Mouse (Mus musculus) layer of hippocampus, adult 6 months (tissue): ENCODE data around the gene Tmem125. TPM values are rescaled to one million over a fixed set of nuclear protein-coding genes. Genes with fewer than 3 reads are reported as not detected.

Source experiments
- long read RNA-seq, 2 experiments: library from polyadenylated mRNA; unstranded; transcript quantifications; one replicate each; pipeline ENCODE4 v2.0.0; 2019 to 2020
- polyA plus RNA-seq: library from polyadenylated mRNA; unstranded; fragments of <200 nt; fragmentation: Nextera tagmentation; gene quantifications from 2 replicates; pipeline ENCODE4 v1.2.3, GENCODE M21; 2021

The Tmem125 gene
- 11.1 and 13.1 TPM in 2 replicates for polyA plus RNA-seq
- long read RNA-seq, experiment 1, transcript Tmem125-203 (2 exons, 717 nt) = major isoform, 24 of 28 reads
- long read RNA-seq, experiment 1, partial matches to known transcripts = 0 of 28 reads
- long read RNA-seq, experiment 1, other reads (novel, unspliced or antisense) = 4 of 28 reads
- long read RNA-seq, experiment 2, transcript Tmem125-203 (2 exons, 717 nt) = major isoform, 61 of 62 reads
- long read RNA-seq, experiment 2, partial matches to known transcripts = 0 of 62 reads
- long read RNA-seq, experiment 2, other reads (novel, unspliced or antisense) = 0 of 62 reads

GRCm38 (mm10) chr4:118543592-118544260 is at the start of gene Tmem125:
TSS of gene Tmem125 (minus strand) at chr4:118544044.

DNA sequence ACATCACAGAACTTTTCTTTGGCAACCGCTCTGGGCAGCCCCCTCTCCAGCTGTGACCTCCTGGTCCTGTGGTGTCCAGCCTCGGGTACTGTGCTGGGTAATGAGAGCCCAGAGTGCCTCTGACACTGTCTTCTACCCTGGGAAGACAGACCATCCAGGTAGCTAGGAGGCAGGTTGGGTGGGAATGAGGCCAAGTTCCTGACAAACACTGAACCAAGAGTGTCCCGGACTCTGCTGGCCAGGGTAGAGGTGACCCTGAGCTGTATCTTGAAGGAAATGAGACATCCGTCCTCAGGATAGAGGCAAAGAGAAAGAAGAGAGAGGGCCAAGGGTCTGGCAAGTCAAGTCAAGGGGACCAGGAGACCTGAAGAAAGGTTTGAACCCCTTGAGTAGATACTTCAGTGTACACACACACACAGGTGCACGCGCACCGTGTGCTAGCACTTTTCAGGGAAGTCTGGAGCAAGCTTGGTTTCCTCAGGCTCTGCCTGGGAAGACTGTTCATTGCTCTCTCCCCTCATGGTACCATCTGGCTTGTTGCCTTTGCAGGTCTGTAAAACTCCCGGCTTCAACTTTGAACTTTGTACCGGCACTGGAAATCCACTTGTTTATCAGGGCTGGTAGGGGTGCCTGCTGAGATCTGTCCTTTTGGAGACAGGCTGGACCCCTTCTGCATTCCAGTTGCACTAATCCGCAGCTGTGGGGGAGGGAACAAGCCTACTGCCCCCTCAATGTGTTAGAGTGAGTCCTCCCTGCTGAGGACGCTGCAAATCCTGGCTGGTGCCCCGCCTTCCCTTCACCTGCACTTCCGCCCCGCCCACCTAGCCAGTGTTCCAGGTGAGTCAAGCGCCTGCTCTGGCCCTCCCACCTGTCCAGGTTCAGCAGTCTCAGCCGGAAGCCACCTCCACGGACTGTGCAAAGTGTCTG is 17.2 kb downstream of the Tmem125 start, which contains the start of gene 2610528J11Rik:
Gene 2610528J11Rik, plus strand, starts transcription at position 592 of the 927 bp plus-strand sequence.

Other genes starting within 250 kb of the Tmem125 start
- 2.1 and 2.2 TPM in 2 replicates for gene Szt2, start 134.8 kb downstream of the Tmem125 start, polyA plus RNA-seq
- 42.3 and 43.7 TPM in 2 replicates for gene Med8, start 134.7 kb downstream of the Tmem125 start, polyA plus RNA-seq
- gene Elovl1, start 116.0 kb downstream of the Tmem125 start, polyA plus RNA-seq = 23.3 and 23.4 TPM in 2 replicates
- 0.93 and 1.3 TPM in 2 replicates for gene Cdc20, start 106.7 kb downstream of the Tmem125 start, polyA plus RNA-seq
- 0.09 and 0.13 TPM in 2 replicates for gene Mpl, start 86.5 kb downstream of the Tmem125 start, polyA plus RNA-seq
- gene Tie1, start 54.0 kb downstream of the Tmem125 start, polyA plus RNA-seq = 2.3 and 3.5 TPM in 2 replicates
- gene 2610528J11Rik, start 17.0 kb downstream of the Tmem125 start, polyA plus RNA-seq = not detected in 2 replicates
- gene Cfap57, start 76.7 kb upstream of the Tmem125 start, polyA plus RNA-seq = 0.70 and 1.3 TPM in 2 replicates
- 45.6 and 51.6 TPM in 2 replicates for gene Ebna1bp2, start 76.8 kb upstream of the Tmem125 start, polyA plus RNA-seq
- gene Olfr62, start 114.9 kb upstream of the Tmem125 start, polyA plus RNA-seq = not detected in 2 replicates
- not detected in 2 replicates for gene Olfr1342, start 148.7 kb upstream of the Tmem125 start, polyA plus RNA-seq
- gene Olfr1341, start 159.5 kb upstream of the Tmem125 start, polyA plus RNA-seq = not detected in 2 replicates
- gene Olfr1340, start 176.1 kb upstream of the Tmem125 start, polyA plus RNA-seq = not detected in 2 replicates
- gene Olfr1339, start 188.1 kb upstream of the Tmem125 start, polyA plus RNA-seq = not detected in 2 replicates
- gene Olfr1338, start 214.7 kb upstream of the Tmem125 start, polyA plus RNA-seq = not detected in 2 replicates
- not detected in 2 replicates for gene Olfr1337, start 238.5 kb upstream of the Tmem125 start, polyA plus RNA-seq